Comparison of ENCODE assay signal across 20 mouse cellular contexts in the genomic region with DNA sequence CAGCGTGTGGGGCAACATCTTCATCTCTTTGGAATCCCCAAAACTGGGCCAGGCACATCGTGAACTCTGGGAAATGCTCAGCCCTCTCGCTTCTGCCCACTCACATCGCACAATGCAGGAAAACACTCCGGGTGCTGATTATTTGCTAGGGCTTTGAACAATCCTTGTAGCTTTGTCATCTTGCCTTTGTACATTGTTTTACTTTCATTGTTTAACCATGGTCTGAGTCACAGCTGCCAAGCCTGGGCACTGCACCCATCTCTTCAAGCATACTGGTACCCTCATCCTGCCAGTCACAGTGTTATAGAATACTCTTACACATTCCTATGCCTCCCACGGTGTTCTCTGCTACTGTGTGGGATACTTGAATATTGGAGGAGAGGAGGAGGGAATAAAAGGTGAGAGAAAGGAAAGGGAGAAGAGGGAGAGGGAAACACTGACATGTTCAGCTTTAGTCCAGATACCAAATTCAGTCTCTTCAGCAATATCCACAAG. TPM values are rescaled to one million over a fixed set of nuclear protein-coding genes. Genes with fewer than 3 reads are reported as not detected.
DNase-seq lines count a peak whose midpoint lies in the region.
"Had no signal": no experiment of that assay in that cellular context is flagged by ENCODE, and none has a peak within 500 bp of the region (broad histone marks: within the 10 kb centered on the region; RNA-seq: fewer than 3 reads in every experiment).

No protein-coding gene starts in this region.

- intact Hi-C loops in left cerebral cortex, postnatal 4 days (cut with DNase I): no loop called here

- peak; percentile 23 to 57 for DNase-seq in frontal cortex, adult 2 months (ENCODE audit: extremely low spot score in 1 of 2, low spot score in 1 of 2)
- no peak for DNase-seq in frontal cortex, postnatal 10 days (ENCODE audit: low spot score in 2 of 2)
- DNase-seq in left cerebral cortex, adult 18-20 months (ENCODE audit: low spot score in 2 of 2): peak; percentile 28 to 37
- no peak for DNase-seq in left cerebral cortex, postnatal 4 days
- peak; percentile 19 to 30 for DNase-seq in right cerebral cortex, postnatal 36 days (ENCODE audit: low spot score in 2 of 2)
- no peak for DNase-seq in right cerebral cortex, postnatal 25 days
- no peak for DNase-seq in retina, postnatal 1 day
- no peak for DNase-seq in adrenal gland, adult 8-10 months
- DNase-seq: adrenal gland, adult 2 months; cerebellum, adult 8-10 months; cerebellum, postnatal 25 days; gastrocnemius, adult 2 months; gastrocnemius, postnatal 36 days; heart, adult 18-20 months; heart, postnatal 4 days; kidney, adult 8-10 months; kidney, postnatal 4 days; liver, embryonic 13.5 days; lung, adult 18-20 months; lung, postnatal 4 days had no signal

RNA-seq across cellular contexts. Expression of a gene that starts 35.7 kb away (rescaled TPM):
- polyA plus RNA-seq in frontal cortex, adult 2 months (2012; rRNA removed): 50.3 and 51.1 TPM in 2 replicates
- 10 to 100 TPM; 53.1 to 61.2 TPM for total RNA-seq in left cerebral cortex, adult 18-20 months (2021)
- total RNA-seq in left cerebral cortex, postnatal 4 days (2021): 10 to 100 TPM; 47.3 to 48.1 TPM
- total RNA-seq in adrenal gland, adult 8-10 months (2022): 100 to 1,000 TPM in 2 of 4 experiments, 10 to 100 TPM in 2; 70.7 to 156 (median 121) TPM

Comparison
In these comparisons a context has a peak if more than half of its experiments do, and no peak if none do; other contexts are left out.
1. DNase-seq: peak in frontal cortex, adult 2 months (2 of 2), left cerebral cortex, adult 18-20 months (2 of 2) and right cerebral cortex, postnatal 36 days (2 of 2); none in frontal cortex, postnatal 10 days (0 of 2), left cerebral cortex, postnatal 4 days (single experiment), right cerebral cortex, postnatal 25 days (single experiment), retina, postnatal 1 day (single experiment) and adrenal gland, adult 8-10 months (single experiment).